Mouse (Mus musculus): ENCODE data around the gene Prkar1a. TPM values are rescaled to one million over a fixed set of nuclear protein-coding genes. Genes with fewer than 3 reads are reported as not detected.
"Not testable (repeated sequence)": the region's sequence is repeated elsewhere in the genome, so short reads cannot be mapped to it uniquely, and the experiment has no call there.

Gene Prkar1a
- 100 to 1,000 TPM; 416 to 490 TPM for polyA plus RNA-seq (2017; shearing (Covaris generic))

- ATAC-seq, result no peak
Observed at GRCm38 (mm10) chr11:109649206-109649605, at the start of gene Prkar1a. Prkar1a (plus strand) TSS chr11:109649405.

GRCm38 (mm10) chr11:109607600-109607999 lies 41.6 kb upstream of the Prkar1a start:
- ATAC-seq, result no peak

GRCm38 (mm10) chr11:109608976-109609625 lies 40.1 kb upstream of the Prkar1a start:
- ATAC-seq, result no peak

- no peak for ATAC-seq
Observed at GRCm38 (mm10) chr11:109610046-109610794, 39.0 kb upstream of the Prkar1a start.

GRCm38 (mm10) chr11:109610795-109611302 lies 38.4 kb upstream of the Prkar1a start:
- ATAC-seq, result peak; percentile 1

GRCm38 (mm10) chr11:109611303-109612149 lies 37.7 kb upstream of the Prkar1a start, which contains the start of gene Wipi1:
Wipi1 (minus strand) TSS chr11:109611967.
- ATAC-seq, result peak; percentile 86

- ATAC-seq, result no peak
Observed at GRCm38 (mm10) chr11:109612871-109613529, 36.2 kb upstream of the Prkar1a start.

- no peak for ATAC-seq
Observed at GRCm38 (mm10) chr11:109615286-109615685, 33.9 kb upstream of the Prkar1a start.

- ATAC-seq, result no peak
Observed at GRCm38 (mm10) chr11:109616352-109616751, 32.9 kb upstream of the Prkar1a start.

- ATAC-seq, result no peak
Observed at GRCm38 (mm10) chr11:109616766-109617165, 32.4 kb upstream of the Prkar1a start.

GRCm38 (mm10) chr11:109619055-109619454 lies 30.1 kb upstream of the Prkar1a start:
- ATAC-seq, result not testable (repeated sequence)

- ATAC-seq, result no peak
Observed at GRCm38 (mm10) chr11:109620356-109620755, 28.8 kb upstream of the Prkar1a start.

GRCm38 (mm10) chr11:109621183-109621582 lies 28.0 kb upstream of the Prkar1a start:
- ATAC-seq, result peak; percentile 68

- no peak for ATAC-seq
Observed at GRCm38 (mm10) chr11:109622518-109623037, 26.6 kb upstream of the Prkar1a start.

- ATAC-seq, result no peak
Observed at GRCm38 (mm10) chr11:109623238-109623637, 26.0 kb upstream of the Prkar1a start.

GRCm38 (mm10) chr11:109627648-109628047 lies 21.6 kb upstream of the Prkar1a start:
- ATAC-seq, result no peak

- no peak for ATAC-seq
Observed at GRCm38 (mm10) chr11:109628099-109628498, 21.1 kb upstream of the Prkar1a start.

- ATAC-seq, result no peak
Observed at GRCm38 (mm10) chr11:109629021-109629521, 20.1 kb upstream of the Prkar1a start.

GRCm38 (mm10) chr11:109634928-109635327 lies 14.3 kb upstream of the Prkar1a start:
- no peak for ATAC-seq

GRCm38 (mm10) chr11:109635871-109636395 lies 13.3 kb upstream of the Prkar1a start:
- no peak for ATAC-seq

- no peak for ATAC-seq
Observed at GRCm38 (mm10) chr11:109641498-109642222, 7.5 kb upstream of the Prkar1a start.
